Mouse (Mus musculus): Measurements from ENCODE around the gene Gm5767. TPM values are rescaled to one million over a fixed set of nuclear protein-coding genes. Genes with fewer than 3 reads are reported as not detected.

Gm5767 gene
- polyA plus RNA-seq, 1 experiment from 2014 or later, result not detected

GRCm38 (mm10) chr16:8656256-8656655 is 24.3 kb upstream of the Gm5767 start:
- no peaks in the 10 kb centered on the region for H3K27me3 ChIP-seq (replicated peaks)
- WGBS, result 78% methylated on average over 2 of the region's 2 CpGs
- no peak overlapping the region for H3K9ac ChIP-seq
- no peak overlapping the region for H3K27ac ChIP-seq (ENCODE audit: poor library complexity, severe bottlenecking)
- no peak overlapping the region for H3K4me3 ChIP-seq
- no peaks in the 10 kb centered on the region for H3K9me3 ChIP-seq (replicated peaks)
- H3K36me3 ChIP-seq, result peaks cover 85% of the 10 kb centered on the region
- peaks cover 4% of the 10 kb centered on the region; the same call in 1 of the 2 replicates for H3K4me1 ChIP-seq (replicated peaks)
- no peak overlapping the region for H3K4me2 ChIP-seq
- no peak for ATAC-seq (ENCODE audit: insufficient number of reproducible peaks, low FRiP score)

DNA sequence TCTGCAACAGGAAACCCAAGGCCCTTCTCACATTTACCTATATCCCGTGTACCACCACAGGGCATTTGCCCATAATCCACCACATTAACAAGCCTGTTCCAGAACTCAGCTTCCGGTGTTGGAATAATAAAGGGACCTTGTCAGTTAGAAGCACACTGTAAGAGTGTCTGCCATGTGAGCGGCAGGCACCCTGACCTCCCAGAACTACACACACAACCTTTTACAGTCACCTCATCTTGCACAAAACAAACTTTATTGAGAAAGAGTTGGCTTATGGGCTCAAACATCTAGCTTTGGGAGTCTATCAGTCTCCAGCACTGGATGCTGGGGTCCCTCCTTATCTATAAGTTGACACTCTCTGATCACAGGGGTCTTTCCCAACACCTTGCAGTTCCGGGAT is 22.2 kb upstream of the Gm5767 start:
- no peak overlapping the region for H3K4me2 ChIP-seq
- H3K9me3 ChIP-seq (replicated peaks), result no peaks in the 10 kb centered on the region
- no peak for ATAC-seq (ENCODE audit: insufficient number of reproducible peaks, low FRiP score)
- H3K9ac ChIP-seq, result no peak overlapping the region
- WGBS, result 74% methylated on average over 4 of the region's 4 CpGs
- no peak overlapping the region for H3K27ac ChIP-seq (ENCODE audit: poor library complexity, severe bottlenecking)
- peaks cover 10% of the 10 kb centered on the region for H3K4me1 ChIP-seq (replicated peaks)
- H3K36me3 ChIP-seq, result peaks cover 87% of the 10 kb centered on the region
- no peaks in the 10 kb centered on the region for H3K27me3 ChIP-seq (replicated peaks)
- H3K4me3 ChIP-seq, result no peak overlapping the region

GRCm38 (mm10) chr16:8658764-8659163 is 21.8 kb upstream of the Gm5767 start:
- Histone ChIP-seq H3K4me2 (no peak overlapping the region), H3K27me3 (replicated peaks) (no peaks in the 10 kb centered on the region), H3K9me3 (replicated peaks) (no peaks in the 10 kb centered on the region), H3K36me3 (peaks cover 86% of the 10 kb centered on the region), H3K9ac (no peak overlapping the region), H3K4me3 (no peak overlapping the region), H3K27ac (ENCODE audit: poor library complexity, severe bottlenecking) (no peak overlapping the region), H3K4me1 (replicated peaks) (peaks cover 10% of the 10 kb centered on the region)
- no peak for ATAC-seq (ENCODE audit: insufficient number of reproducible peaks, low FRiP score)
- 91% methylated on average over 4 of the region's 4 CpGs for WGBS

GRCm38 (mm10) chr16:8663022-8663421 is 17.5 kb upstream of the Gm5767 start:
- WGBS, result 67% methylated on average over 2 of the region's 2 CpGs
- no peaks in the 10 kb centered on the region for H3K9me3 ChIP-seq (replicated peaks)
- no peaks in the 10 kb centered on the region for H3K27me3 ChIP-seq (replicated peaks)
- no peak overlapping the region for H3K4me3 ChIP-seq
- no peak overlapping the region for H3K27ac ChIP-seq (ENCODE audit: poor library complexity, severe bottlenecking)
- no peak for ATAC-seq (ENCODE audit: insufficient number of reproducible peaks, low FRiP score)
- H3K4me2 ChIP-seq, result no peak overlapping the region
- peaks cover 43% of the 10 kb centered on the region for H3K4me1 ChIP-seq (replicated peaks)
- H3K36me3 ChIP-seq, result peaks cover 61% of the 10 kb centered on the region
- no peak overlapping the region for H3K9ac ChIP-seq

- Histone ChIP-seq H3K27me3 (replicated peaks) (no peaks in the 10 kb centered on the region), H3K4me2 (no peak overlapping the region), H3K9me3 (replicated peaks) (no peaks in the 10 kb centered on the region), H3K4me1 (replicated peaks) (peaks cover 52% of the 10 kb centered on the region), H3K4me3 (no peak overlapping the region), H3K9ac (no peak overlapping the region), H3K27ac (ENCODE audit: poor library complexity, severe bottlenecking) (0 out of 2 replicates have a peak overlapping the region, but pooled peaks have one; percentile 0), H3K36me3 (peaks cover 54% of the 10 kb centered on the region)
- no peak for ATAC-seq (ENCODE audit: insufficient number of reproducible peaks, low FRiP score)
- WGBS, result 87% methylated on average over 24 of the region's 24 CpGs
Observed at GRCm38 (mm10) chr16:8663606-8664539, 16.7 kb upstream of the Gm5767 start.

GRCm38 (mm10) chr16:8665367-8665766 is 15.2 kb upstream of the Gm5767 start:
- peaks cover 67% of the 10 kb centered on the region for H3K4me1 ChIP-seq (replicated peaks)
- 82% methylated on average over 5 of the region's 5 CpGs for WGBS
- no peak overlapping the region for H3K4me2 ChIP-seq
- H3K36me3 ChIP-seq, result peaks cover 39% of the 10 kb centered on the region
- H3K9me3 ChIP-seq (replicated peaks), result no peaks in the 10 kb centered on the region
- no peaks in the 10 kb centered on the region for H3K27me3 ChIP-seq (replicated peaks)
- ATAC-seq (ENCODE audit: insufficient number of reproducible peaks, low FRiP score), result no peak
- H3K4me3 ChIP-seq, result no peak overlapping the region
- H3K9ac ChIP-seq, result no peak overlapping the region
- no peak overlapping the region for H3K27ac ChIP-seq (ENCODE audit: poor library complexity, severe bottlenecking)

DNA sequence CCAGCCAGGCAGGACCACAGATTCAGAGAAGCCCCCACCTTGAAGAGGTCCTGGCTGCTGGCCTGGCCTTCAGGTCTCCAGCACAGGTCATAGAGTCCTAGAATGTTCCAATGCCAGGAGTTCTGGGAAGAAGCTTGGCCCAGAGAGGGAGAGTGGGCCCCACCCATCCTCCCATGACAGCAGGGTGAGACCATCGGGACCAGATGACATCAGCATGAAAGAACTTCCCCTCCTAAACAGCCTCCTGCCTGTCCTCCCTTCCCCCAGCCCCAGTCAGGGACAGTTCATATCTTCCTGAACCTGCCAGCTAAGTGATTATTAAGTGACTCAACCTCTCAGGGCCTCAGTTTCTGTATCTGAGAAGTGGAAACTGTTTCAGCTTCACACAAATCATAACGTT is 14.1 kb upstream of the Gm5767 start:
- Histone ChIP-seq H3K4me1 (replicated peaks) (peaks cover 76% of the 10 kb centered on the region), H3K9ac (0 out of 2 replicates have a peak overlapping the region, but pooled peaks have one; percentile 32), H3K4me2 (peak overlapping the region; percentile 21; the same call in 1 of the 2 replicates), H3K4me3 (no peak overlapping the region), H3K9me3 (replicated peaks) (no peaks in the 10 kb centered on the region), H3K27ac (ENCODE audit: poor library complexity, severe bottlenecking) (peak overlapping the region; percentile 77), H3K36me3 (peaks cover 30% of the 10 kb centered on the region), H3K27me3 (replicated peaks) (no peaks in the 10 kb centered on the region)
- WGBS, result 13% methylated on average over 2 of the region's 2 CpGs
- 0 out of 2 replicates have a peak, but pooled peaks have one; percentile 22 for ATAC-seq (ENCODE audit: insufficient number of reproducible peaks, low FRiP score)

DNA sequence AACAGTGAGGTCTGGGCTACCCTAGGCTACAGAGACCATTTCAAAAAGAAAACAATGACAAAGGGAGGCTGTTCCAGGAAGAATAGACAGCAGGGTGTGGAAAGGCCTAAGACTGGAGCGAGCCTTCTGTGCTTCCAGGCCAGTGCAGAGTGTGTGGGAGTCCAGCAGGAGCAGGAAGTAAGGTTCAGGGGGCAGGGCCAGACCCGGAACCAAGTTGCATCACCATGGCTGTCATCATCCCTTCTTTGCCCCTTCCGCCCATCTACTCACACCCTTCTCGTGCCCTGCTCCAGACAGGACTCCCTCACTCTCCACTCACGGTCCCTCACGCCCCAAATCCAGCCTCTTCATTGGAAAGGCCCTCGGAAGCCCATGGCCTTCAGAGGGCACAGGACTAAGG is 13.3 kb upstream of the Gm5767 start:
- H3K27me3 ChIP-seq (replicated peaks), result no peaks in the 10 kb centered on the region
- no peak overlapping the region for H3K4me3 ChIP-seq
- H3K4me2 ChIP-seq, result peak overlapping the region; percentile 89; the same call in 1 of the 2 replicates
- peaks cover 76% of the 10 kb centered on the region for H3K4me1 ChIP-seq (replicated peaks)
- peaks cover 22% of the 10 kb centered on the region for H3K36me3 ChIP-seq
- ATAC-seq (ENCODE audit: insufficient number of reproducible peaks, low FRiP score), result no peak
- WGBS, result 63% methylated on average over 7 of the region's 7 CpGs
- peak overlapping the region; percentile 77 for H3K27ac ChIP-seq (ENCODE audit: poor library complexity, severe bottlenecking)
- H3K9me3 ChIP-seq (replicated peaks), result no peaks in the 10 kb centered on the region
- H3K9ac ChIP-seq, result peak overlapping the region; percentile 46

DNA sequence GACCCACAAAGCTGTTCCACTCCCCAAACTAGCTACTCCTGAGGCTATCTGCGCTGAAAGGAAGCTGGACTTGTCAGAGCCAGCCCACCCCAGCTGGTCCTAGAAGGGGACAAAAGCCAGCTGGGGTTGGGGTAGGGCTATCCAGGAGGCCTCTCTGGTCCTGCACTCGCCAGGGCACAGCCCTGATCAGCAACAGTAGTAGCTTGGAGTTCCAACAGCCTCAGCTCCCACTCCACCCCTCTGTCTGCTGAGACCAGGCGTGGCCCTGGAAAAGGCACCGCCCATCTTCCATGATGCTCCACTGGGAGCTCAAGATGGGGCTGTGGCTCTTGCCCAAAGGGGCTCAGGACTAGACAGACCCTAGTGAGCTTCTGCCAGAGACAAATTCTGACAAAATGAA is 12.8 kb upstream of the Gm5767 start:
- H3K4me3 ChIP-seq, result no peak overlapping the region
- no peak for ATAC-seq (ENCODE audit: insufficient number of reproducible peaks, low FRiP score)
- no peaks in the 10 kb centered on the region for H3K27me3 ChIP-seq (replicated peaks)
- H3K27ac ChIP-seq (ENCODE audit: poor library complexity, severe bottlenecking), result peak overlapping the region; percentile 77
- peaks cover 17% of the 10 kb centered on the region for H3K36me3 ChIP-seq
- no peaks in the 10 kb centered on the region for H3K9me3 ChIP-seq (replicated peaks)
- peaks cover 74% of the 10 kb centered on the region for H3K4me1 ChIP-seq (replicated peaks)
- peak overlapping the region; percentile 46 for H3K9ac ChIP-seq
- peak overlapping the region; percentile 89 for H3K4me2 ChIP-seq
- 59% methylated on average over 4 of the region's 4 CpGs for WGBS

DNA sequence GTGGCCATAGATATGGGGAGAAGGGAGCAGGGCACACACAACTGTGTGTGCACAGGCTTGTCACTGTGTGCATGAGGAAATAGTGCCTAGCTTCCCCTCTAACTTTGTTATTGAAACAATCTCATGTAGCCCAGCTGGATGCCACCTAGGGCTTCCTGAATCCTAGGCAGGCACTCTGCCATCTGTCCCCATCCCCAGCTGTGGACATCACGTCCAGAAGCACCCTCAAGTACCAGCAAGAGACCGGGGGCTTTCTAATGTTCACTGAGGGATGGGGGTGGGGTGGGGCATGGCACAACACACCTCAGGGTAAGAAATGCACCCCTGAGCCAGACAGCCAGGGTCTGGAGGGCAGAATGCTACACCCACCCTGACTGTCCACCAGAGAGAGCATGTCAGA is 12.2 kb upstream of the Gm5767 start:
- Histone ChIP-seq H3K4me1 (replicated peaks) (peaks cover 68% of the 10 kb centered on the region), H3K4me2 (peak overlapping the region; percentile 89), H3K4me3 (no peak overlapping the region), H3K27ac (ENCODE audit: poor library complexity, severe bottlenecking) (peak overlapping the region; percentile 77), H3K9ac (peak overlapping the region; percentile 29; the same call in 1 of the 2 replicates), H3K9me3 (replicated peaks) (no peaks in the 10 kb centered on the region), H3K36me3 (peaks cover 11% of the 10 kb centered on the region), H3K27me3 (replicated peaks) (no peaks in the 10 kb centered on the region)
- 57% methylated on average over 2 of the region's 2 CpGs for WGBS
- ATAC-seq (ENCODE audit: insufficient number of reproducible peaks, low FRiP score), result no peak

- no peaks in the 10 kb centered on the region for H3K27me3 ChIP-seq (replicated peaks)
- peaks cover 64% of the 10 kb centered on the region for H3K4me1 ChIP-seq (replicated peaks)
- WGBS, result 60% methylated on average over 5 of the region's 5 CpGs
- ATAC-seq (ENCODE audit: insufficient number of reproducible peaks, low FRiP score), result no peak
- H3K36me3 ChIP-seq, result 0 out of 2 replicates have a peak, but pooled peaks cover 2% of the 10 kb centered on the region
- H3K27ac ChIP-seq (ENCODE audit: poor library complexity, severe bottlenecking), result peak overlapping the region; percentile 77
- H3K4me2 ChIP-seq, result peak overlapping the region; percentile 89
- no peaks in the 10 kb centered on the region for H3K9me3 ChIP-seq (replicated peaks)
- H3K4me3 ChIP-seq, result peak overlapping the region; percentile 78
- peak overlapping the region; percentile 82 for H3K9ac ChIP-seq
Observed at GRCm38 (mm10) chr16:8669432-8669831, 11.1 kb upstream of the Gm5767 start.

Measured in heart, embryonic 12.5 days (tissue).